Mouse (Mus musculus): Measurements from ENCODE around the gene Ttll10. TPM values are rescaled to one million over a fixed set of nuclear protein-coding genes. Genes with fewer than 3 reads are reported as not detected.

The Ttll10 gene
- polyA plus RNA-seq, 1 experiment from 2014 or later: not detected

GRCm38 (mm10) chr4:156084096-156084879, 25.1 kb upstream of the Ttll10 start:
- Histone ChIP-seq H3K9me3 (replicated peaks) (no peaks in the 10 kb centered on the region), H3K4me3 (no peak overlapping the region), H3K27ac (no peak overlapping the region), H3K9ac (no peak overlapping the region), H3K27me3 (no peaks in the 10 kb centered on the region), H3K4me1 (no peaks in the 10 kb centered on the region), H3K36me3 (ENCODE audit: poor library complexity, severe bottlenecking) (no peaks in the 10 kb centered on the region), H3K4me2 (no peak overlapping the region)
- ATAC-seq: no peak
- WGBS: 85% methylated on average over 9 of the region's 9 CpGs

GRCm38 (mm10) chr4:156083348-156083747, 24.1 kb upstream of the Ttll10 start:
- no peak for ATAC-seq
- no peak overlapping the region for H3K4me2 ChIP-seq
- no peaks in the 10 kb centered on the region for H3K9me3 ChIP-seq (replicated peaks)
- no peak overlapping the region for H3K4me3 ChIP-seq
- no peak overlapping the region for H3K9ac ChIP-seq
- no peaks in the 10 kb centered on the region for H3K36me3 ChIP-seq (ENCODE audit: poor library complexity, severe bottlenecking)
- no peaks in the 10 kb centered on the region for H3K4me1 ChIP-seq
- peaks cover 5% of the 10 kb centered on the region for H3K27me3 ChIP-seq
- 81% methylated on average over 5 of the region's 5 CpGs for WGBS
- H3K27ac ChIP-seq: no peak overlapping the region

- ATAC-seq: no peak
- Histone ChIP-seq H3K27me3 (peaks cover 11% of the 10 kb centered on the region), H3K27ac (no peak overlapping the region), H3K9me3 (replicated peaks) (no peaks in the 10 kb centered on the region), H3K9ac (no peak overlapping the region), H3K4me1 (peaks cover 6% of the 10 kb centered on the region), H3K36me3 (ENCODE audit: poor library complexity, severe bottlenecking) (no peaks in the 10 kb centered on the region), H3K4me2 (no peak overlapping the region), H3K4me3 (no peak overlapping the region)
- WGBS: 74% methylated on average over 4 of the region's 4 CpGs
These were observed 23.5 kb upstream of the Ttll10 start for GRCm38 (mm10) chr4:156082621-156083234.

- Histone ChIP-seq H3K27ac (no peak overlapping the region), H3K9me3 (replicated peaks) (no peaks in the 10 kb centered on the region), H3K27me3 (peaks cover 27% of the 10 kb centered on the region), H3K4me1 (peaks cover 15% of the 10 kb centered on the region), H3K4me3 (peak overlapping the region; percentile 40), H3K9ac (peak overlapping the region; percentile 55), H3K36me3 (ENCODE audit: poor library complexity, severe bottlenecking) (no peaks in the 10 kb centered on the region), H3K4me2 (peak overlapping the region; percentile 73)
- under 1% methylated on average over 58 of the region's 58 CpGs for WGBS
- peak; percentile 41; the same call in 1 of the 2 replicates for ATAC-seq
These were observed 18.5 kb upstream of the Ttll10 start for GRCm38 (mm10) chr4:156077499-156078301.

GRCm38 (mm10) chr4:156076911-156077382, 17.7 kb upstream of the Ttll10 start:
- H3K9me3 ChIP-seq (replicated peaks): no peaks in the 10 kb centered on the region
- ATAC-seq: no peak
- peak overlapping the region; percentile 73 for H3K4me2 ChIP-seq
- WGBS: 5% methylated on average over 8 of the region's 8 CpGs
- no peak overlapping the region for H3K27ac ChIP-seq
- peaks cover 27% of the 10 kb centered on the region for H3K27me3 ChIP-seq
- no peak overlapping the region for H3K9ac ChIP-seq
- H3K4me1 ChIP-seq: peaks cover 15% of the 10 kb centered on the region
- H3K36me3 ChIP-seq (ENCODE audit: poor library complexity, severe bottlenecking): no peaks in the 10 kb centered on the region
- H3K4me3 ChIP-seq: peak overlapping the region; percentile 40; the same call in 1 of the 2 replicates

- Histone ChIP-seq H3K9ac (no peak overlapping the region), H3K9me3 (replicated peaks) (no peaks in the 10 kb centered on the region), H3K27me3 (no peaks in the 10 kb centered on the region), H3K36me3 (ENCODE audit: poor library complexity, severe bottlenecking) (no peaks in the 10 kb centered on the region), H3K4me1 (peaks cover 12% of the 10 kb centered on the region), H3K4me2 (0 out of 2 replicates have a peak overlapping the region, but pooled peaks have one; percentile 4), H3K27ac (peak overlapping the region; percentile 20; the same call in 1 of the 2 replicates), H3K4me3 (no peak overlapping the region)
- ATAC-seq: no peak; the same call in 1 of the 2 replicates
- WGBS: 34% methylated on average over 2 of the region's 2 CpGs
These were observed 11.5 kb upstream of the Ttll10 start for GRCm38 (mm10) chr4:156070716-156071115.

GRCm38 (mm10) chr4:156070276-156070675, 11.1 kb upstream of the Ttll10 start:
- Histone ChIP-seq H3K4me3 (no peak overlapping the region), H3K36me3 (ENCODE audit: poor library complexity, severe bottlenecking) (no peaks in the 10 kb centered on the region), H3K27ac (peak overlapping the region; percentile 20; the same call in 1 of the 2 replicates), H3K4me2 (no peak overlapping the region), H3K27me3 (no peaks in the 10 kb centered on the region), H3K9ac (no peak overlapping the region), H3K4me1 (peaks cover 12% of the 10 kb centered on the region), H3K9me3 (replicated peaks) (no peaks in the 10 kb centered on the region)
- no peak; the same call in 1 of the 2 replicates for ATAC-seq
- WGBS: 34% methylated on average over 6 of the region's 6 CpGs

GRCm38 (mm10) chr4:156069701-156070100, 10.5 kb upstream of the Ttll10 start:
- ATAC-seq: no peak
- WGBS: 92% methylated on average over 8 of the region's 8 CpGs
- Histone ChIP-seq H3K9ac (no peak overlapping the region), H3K27me3 (no peaks in the 10 kb centered on the region), H3K4me3 (no peak overlapping the region), H3K27ac (no peak overlapping the region), H3K36me3 (ENCODE audit: poor library complexity, severe bottlenecking) (no peaks in the 10 kb centered on the region), H3K4me1 (peaks cover 12% of the 10 kb centered on the region), H3K9me3 (replicated peaks) (no peaks in the 10 kb centered on the region), H3K4me2 (no peak overlapping the region)

GRCm38 (mm10) chr4:156067256-156067949, 8.2 kb upstream of the Ttll10 start:
- no peak overlapping the region for H3K27ac ChIP-seq
- H3K27me3 ChIP-seq: no peaks in the 10 kb centered on the region
- no peak for ATAC-seq
- H3K36me3 ChIP-seq (ENCODE audit: poor library complexity, severe bottlenecking): no peaks in the 10 kb centered on the region
- H3K9me3 ChIP-seq (replicated peaks): no peaks in the 10 kb centered on the region
- no peak overlapping the region for H3K4me3 ChIP-seq
- no peak overlapping the region for H3K9ac ChIP-seq
- H3K4me1 ChIP-seq: peaks cover 19% of the 10 kb centered on the region
- H3K4me2 ChIP-seq: no peak overlapping the region
- WGBS: 80% methylated on average over 5 of the region's 5 CpGs

- Histone ChIP-seq H3K27me3 (no peaks in the 10 kb centered on the region), H3K9ac (no peak overlapping the region), H3K4me2 (no peak overlapping the region), H3K4me1 (peaks cover 12% of the 10 kb centered on the region), H3K9me3 (replicated peaks) (no peaks in the 10 kb centered on the region), H3K36me3 (ENCODE audit: poor library complexity, severe bottlenecking) (no peaks in the 10 kb centered on the region), H3K4me3 (no peak overlapping the region), H3K27ac (no peak overlapping the region)
- 90% methylated on average over 10 of the region's 10 CpGs for WGBS
- no peak for ATAC-seq
These were observed 6.1 kb upstream of the Ttll10 start for GRCm38 (mm10) chr4:156065156-156065894.

- Histone ChIP-seq H3K27me3 (no peaks in the 10 kb centered on the region), H3K9ac (no peak overlapping the region), H3K36me3 (ENCODE audit: poor library complexity, severe bottlenecking) (no peaks in the 10 kb centered on the region), H3K4me1 (peaks cover 8% of the 10 kb centered on the region), H3K9me3 (replicated peaks) (no peaks in the 10 kb centered on the region), H3K4me2 (no peak overlapping the region), H3K27ac (0 out of 2 replicates have a peak overlapping the region, but pooled peaks have one; percentile 1), H3K4me3 (no peak overlapping the region)
- 86% methylated on average over 9 of the region's 9 CpGs for WGBS
- ATAC-seq: no peak
These were observed 5.3 kb upstream of the Ttll10 start for GRCm38 (mm10) chr4:156064510-156064897.
